ENCODE assay signal across 35 mouse cellular contexts in genomic region chr6:38192952-38193351, GRCm38 (mm10).
"Had no signal": no experiment of that assay in that cellular context is flagged by ENCODE, and none has a peak within 500 bp of the region (broad histone marks: within the 10 kb centered on the region; RNA-seq: fewer than 3 reads in every experiment).

No protein-coding gene starts in this region.

- H3K9ac ChIP-seq: heart, embryonic 12.5 days; heart, embryonic 13.5 days; heart, embryonic 15.5 days; hindbrain, embryonic 12.5 days; hindbrain, embryonic 13.5 days; hindbrain, embryonic 14.5 days; hindbrain, embryonic 15.5 days; intestine, embryonic 15.5 days; kidney, embryonic 15.5 days had no signal

- H3K4me2 ChIP-seq: heart, embryonic 11.5 days; heart, embryonic 12.5 days; heart, embryonic 13.5 days; heart, embryonic 15.5 days; hindbrain, embryonic 12.5 days; hindbrain, embryonic 13.5 days; hindbrain, embryonic 14.5 days; hindbrain, embryonic 15.5 days; intestine, embryonic 15.5 days; kidney, embryonic 15.5 days had no signal

- ATAC-seq: hindbrain, embryonic 16.5 days; hindbrain, postnatal 0 days; inflammation-experienced regulatory T-cells, adult 6 months; intestine, embryonic 15.5 days; intestine, embryonic 16.5 days; intestine, postnatal 0 days had no signal

- H3K4me3 ChIP-seq: heart, embryonic 10.5 days; heart, embryonic 12.5 days; heart, embryonic 13.5 days; heart, embryonic 15.5 days; hindbrain, embryonic 10.5 days; hindbrain, embryonic 12.5 days; hindbrain, embryonic 13.5 days; hindbrain, embryonic 15.5 days; intestine, embryonic 15.5 days; kidney, embryonic 15.5 days; layer of hippocampus, adult 2 months had no signal

- H3K4me1 ChIP-seq: hindbrain, embryonic 10.5 days; hindbrain, embryonic 12.5 days; hindbrain, embryonic 13.5 days; hindbrain, embryonic 15.5 days; intestine, embryonic 15.5 days had no signal

- H3K36me3 ChIP-seq: heart, embryonic 15.5 days; intestine, embryonic 15.5 days had no signal

- H3K27me3 ChIP-seq: heart, embryonic 12.5 days; heart, embryonic 13.5 days; heart, embryonic 15.5 days; hindbrain, embryonic 12.5 days; hindbrain, embryonic 13.5 days; hindbrain, embryonic 15.5 days; intestine, embryonic 15.5 days; kidney, embryonic 15.5 days had no signal

- H3K27ac ChIP-seq: heart, embryonic 10.5 days; heart, embryonic 13.5 days; heart, embryonic 15.5 days; hindbrain, embryonic 10.5 days; hindbrain, embryonic 12.5 days; hindbrain, embryonic 13.5 days; hindbrain, embryonic 14.5 days; hindbrain, embryonic 15.5 days; hindbrain, postnatal 0 days; intestine, embryonic 15.5 days; kidney, embryonic 15.5 days; kidney, postnatal 0 days; layer of hippocampus, adult 2 months had no signal

- H3K9me3 ChIP-seq: heart, embryonic 10.5 days; heart, embryonic 12.5 days; heart, embryonic 13.5 days; heart, embryonic 15.5 days; hindbrain, embryonic 10.5 days; hindbrain, embryonic 12.5 days; hindbrain, embryonic 13.5 days; hindbrain, embryonic 15.5 days; intestine, embryonic 15.5 days; kidney, embryonic 15.5 days had no signal

- DNase-seq: heart, postnatal 10 days; heart, postnatal 14 days; heart, postnatal 36 days; heart, postnatal 4 days; kidney, adult 11 months; kidney, adult 18-20 months; kidney, adult 2 months; kidney, adult 8-10 months; kidney, adult 9 months; kidney, postnatal 10 days; kidney, postnatal 14 days; kidney, postnatal 25 days; kidney, postnatal 36 days; kidney, postnatal 4 days; layer of hippocampus, adult 9-11 months; layer of hippocampus, postnatal 36 days had no signal
